Mouse (Mus musculus): ENCODE measurements at regions not wholly inside any gene's neighbourhood (a gene's known extent, or its start where the extent isn't known, plus 50 kb on each side); places are given as distances from the start of the nearest gene placed in this dataset.

DNA sequence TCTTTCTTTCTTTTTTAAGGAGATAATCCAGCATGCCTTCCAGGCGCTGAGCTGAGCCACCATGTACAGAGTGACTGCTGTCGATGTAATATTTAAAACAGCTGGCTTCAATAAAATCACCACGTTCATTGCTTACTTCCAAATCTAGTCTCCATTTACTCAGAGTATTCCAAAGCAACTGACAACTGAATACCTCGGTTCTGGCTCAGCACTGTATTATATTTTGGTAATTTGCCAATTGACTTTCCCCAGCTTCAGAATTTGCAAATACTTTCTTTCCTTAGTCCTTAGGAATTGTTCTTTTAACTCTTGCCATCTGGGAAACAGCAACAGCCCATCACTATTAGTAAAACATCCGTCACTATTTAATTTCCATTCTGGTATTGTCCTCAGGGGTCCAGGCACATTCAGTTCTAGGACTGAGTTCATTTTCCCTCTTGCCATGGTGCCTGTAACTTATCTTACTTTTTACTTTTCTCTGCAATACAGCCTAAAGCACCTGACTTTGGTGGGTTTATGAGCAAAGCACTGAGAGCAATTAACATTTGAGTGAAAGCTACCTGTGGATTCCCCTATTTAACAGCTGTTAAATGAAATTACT lies 871.8 kb downstream of the Tbl1xr1 start:
- WGBS = 67% methylated on average over 5 of the region's 5 CpGs
- no peaks in the 10 kb centered on the region for H3K4me1 ChIP-seq

DNA sequence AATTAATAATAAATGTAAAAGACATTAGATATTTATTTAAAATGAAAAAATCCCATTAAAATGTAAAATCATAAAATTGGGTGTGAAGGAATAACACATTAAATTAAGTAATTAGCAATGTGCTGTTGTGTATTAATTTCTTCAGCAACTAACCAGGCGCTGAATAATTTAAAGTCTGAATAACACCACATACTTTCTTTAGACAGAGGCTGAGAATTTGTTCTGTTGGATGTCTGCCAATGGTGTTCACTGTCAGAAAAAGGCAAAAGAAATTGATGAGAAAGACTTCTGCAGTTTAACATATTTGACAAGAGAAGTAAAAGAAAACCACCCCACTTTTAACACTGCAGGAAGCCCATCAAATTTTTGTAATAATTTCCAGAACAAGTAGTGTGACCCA lies 881.0 kb downstream of the Tbl1xr1 start:
- no peak for DNase-seq (ENCODE audit: low spot score)
- 87% methylated on average over 1 of the region's 1 CpGs for WGBS
- Histone ChIP-seq H3K36me3 (replicated peaks) (no peaks in the 10 kb centered on the region), H3K4me3 (no peak overlapping the region), H3K9me3 (no peaks in the 10 kb centered on the region), H3K27ac (replicated peaks) (no peak overlapping the region), H3K27me3 (replicated peaks; ENCODE audit: low read depth, poor library complexity, severe bottlenecking) (no peaks in the 10 kb centered on the region), H3K4me1 (no peaks in the 10 kb centered on the region)

More for the DNA sequence above, 871.8 kb downstream of the Tbl1xr1 start:
- Histone ChIP-seq H3K27ac (replicated peaks) (no peak overlapping the region), H3K9me3 (0 out of 2 replicates have a peak, but pooled peaks cover 3% of the 10 kb centered on the region), H3K36me3 (replicated peaks) (no peaks in the 10 kb centered on the region), H3K27me3 (replicated peaks; ENCODE audit: low read depth, poor library complexity, severe bottlenecking) (no peaks in the 10 kb centered on the region), H3K4me3 (no peak overlapping the region)
- DNase-seq (ENCODE audit: low spot score) = no peak

DNA sequence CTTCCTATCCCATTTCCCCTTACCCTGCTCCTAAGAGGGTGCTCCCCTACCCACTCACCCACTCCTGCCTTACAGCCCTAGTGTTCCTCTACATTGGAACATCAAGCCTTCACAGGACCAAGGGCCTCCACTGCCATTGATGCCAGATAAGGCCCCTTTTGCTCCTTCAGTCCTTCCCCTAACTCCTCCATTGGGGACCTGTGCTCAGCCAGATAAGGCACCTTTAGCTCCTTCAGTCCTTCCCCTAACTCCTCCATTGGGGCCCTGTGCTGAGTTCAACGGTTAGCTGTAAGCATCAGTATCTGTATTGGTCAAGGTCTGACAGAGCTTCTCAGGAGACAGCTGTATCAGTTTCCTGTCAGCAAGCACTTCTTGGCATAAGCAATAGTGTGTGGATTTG lies 896.2 kb downstream of the Tbl1xr1 start:
- 79% methylated on average over 1 of the region's 1 CpGs for WGBS
- H3K4me3 ChIP-seq = no peak overlapping the region
- no peaks in the 10 kb centered on the region for H3K4me1 ChIP-seq
- no peaks in the 10 kb centered on the region for H3K9me3 ChIP-seq
- H3K36me3 ChIP-seq (replicated peaks) = no peaks in the 10 kb centered on the region
- no peak for DNase-seq (ENCODE audit: low spot score)
- no peak overlapping the region for H3K27ac ChIP-seq (replicated peaks)
- H3K27me3 ChIP-seq (replicated peaks; ENCODE audit: low read depth, poor library complexity, severe bottlenecking) = no peaks in the 10 kb centered on the region

DNA sequence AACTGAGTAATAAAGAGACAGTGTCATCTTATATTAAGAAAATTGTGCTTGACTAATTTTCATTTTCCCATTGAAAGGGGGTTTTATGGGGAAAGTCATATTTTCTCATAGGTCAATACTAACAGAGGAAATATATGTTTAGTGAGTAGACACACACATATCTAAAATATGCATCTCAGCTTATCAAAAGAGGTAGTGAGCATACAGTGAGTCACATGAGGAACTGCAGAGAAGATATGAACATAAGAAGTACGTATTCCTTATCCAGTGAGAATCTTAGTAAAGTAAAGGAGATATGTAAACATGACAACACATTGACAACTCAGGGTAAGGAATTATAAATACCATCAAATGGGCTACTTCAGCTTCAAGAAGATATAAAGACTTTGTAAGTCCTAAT lies 900.3 kb downstream of the Tbl1xr1 start:
- no peak for DNase-seq (ENCODE audit: low spot score)
- Histone ChIP-seq H3K4me3 (no peak overlapping the region), H3K4me1 (no peaks in the 10 kb centered on the region), H3K36me3 (replicated peaks) (no peaks in the 10 kb centered on the region), H3K27ac (replicated peaks) (no peak overlapping the region), H3K27me3 (replicated peaks; ENCODE audit: low read depth, poor library complexity, severe bottlenecking) (no peaks in the 10 kb centered on the region), H3K9me3 (no peaks in the 10 kb centered on the region)
- 85% methylated on average over 1 of the region's 1 CpGs for WGBS

DNA sequence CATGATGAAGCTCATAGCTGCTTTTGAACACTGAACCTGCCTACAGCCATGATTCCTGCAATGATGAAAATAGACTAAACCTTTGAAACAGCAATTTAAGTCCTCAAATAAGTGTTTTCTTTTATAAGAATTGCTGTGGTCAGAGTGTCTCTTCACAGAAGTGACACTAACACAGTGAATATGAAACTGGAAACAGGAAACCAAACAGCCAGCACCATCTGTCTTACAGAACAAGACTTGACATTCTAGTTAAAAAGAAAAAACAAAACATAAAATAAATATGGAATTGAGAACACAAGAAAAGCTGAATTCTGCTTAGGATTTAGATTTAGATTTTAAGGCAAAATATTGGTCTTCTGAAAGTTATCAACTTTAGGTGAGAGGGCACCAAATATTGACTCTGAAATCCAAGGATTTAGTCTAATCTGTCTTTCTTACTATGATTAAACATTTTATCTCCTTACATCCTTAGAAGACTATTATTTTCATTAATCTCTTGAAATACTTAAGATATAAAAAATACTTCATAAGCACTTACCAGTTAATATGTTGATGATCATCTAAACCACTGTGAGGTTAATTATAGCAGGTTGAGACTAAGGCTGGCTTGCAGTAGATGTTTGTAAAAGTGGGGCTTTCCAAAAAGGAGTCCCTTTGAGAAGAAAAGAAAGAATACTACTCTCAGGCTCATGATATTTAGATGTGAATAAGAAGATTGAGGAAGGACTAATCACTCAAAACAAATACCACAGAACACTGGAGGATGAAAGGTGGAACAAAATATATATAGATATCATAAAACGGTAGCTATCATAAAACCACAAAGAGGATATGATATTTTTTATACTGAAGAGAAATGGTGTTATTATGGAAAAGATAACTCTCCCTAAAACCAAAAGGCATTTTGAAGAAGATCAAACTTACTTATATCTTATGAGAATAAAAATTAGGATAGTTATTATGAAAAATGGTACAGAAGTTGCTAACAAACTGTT lies 903.7 kb downstream of the Tbl1xr1 start:
- no peaks in the 10 kb centered on the region for H3K27me3 ChIP-seq (replicated peaks; ENCODE audit: low read depth, poor library complexity, severe bottlenecking)
- DNase-seq (ENCODE audit: low spot score) = no peak
- H3K9me3 ChIP-seq = no peaks in the 10 kb centered on the region
- H3K36me3 ChIP-seq (replicated peaks) = no peaks in the 10 kb centered on the region
- no peak overlapping the region for H3K27ac ChIP-seq (replicated peaks)
- H3K4me3 ChIP-seq = no peak overlapping the region
- 81% methylated on average over 1 of the region's 1 CpGs for WGBS
- H3K4me1 ChIP-seq = no peaks in the 10 kb centered on the region

DNA sequence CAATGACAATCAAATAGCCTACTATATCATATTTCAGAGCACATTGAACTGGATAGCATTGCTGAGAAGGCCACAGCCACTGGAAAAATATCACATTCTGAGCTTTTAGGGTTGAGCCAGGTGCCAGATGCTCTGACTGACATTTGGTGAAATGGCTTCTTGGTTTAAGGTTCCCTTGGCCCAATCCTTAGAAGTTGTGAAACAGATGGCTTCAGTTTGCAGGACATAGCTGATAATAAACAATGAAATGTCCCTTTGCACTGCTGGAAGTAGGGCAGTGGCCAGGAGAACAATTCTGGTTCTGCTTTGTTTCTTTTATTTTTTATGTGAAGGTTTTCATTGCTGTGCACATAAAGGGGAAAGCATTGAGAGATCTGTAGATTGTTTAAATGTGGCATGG lies 906.0 kb downstream of the Tbl1xr1 start:
- no peaks in the 10 kb centered on the region for H3K4me1 ChIP-seq
- H3K27me3 ChIP-seq (replicated peaks; ENCODE audit: low read depth, poor library complexity, severe bottlenecking) = no peaks in the 10 kb centered on the region
- H3K27ac ChIP-seq (replicated peaks) = no peak overlapping the region
- no peaks in the 10 kb centered on the region for H3K36me3 ChIP-seq (replicated peaks)
- no peak overlapping the region for H3K4me3 ChIP-seq
- no peak for DNase-seq (ENCODE audit: low spot score)
- no peaks in the 10 kb centered on the region for H3K9me3 ChIP-seq

DNA sequence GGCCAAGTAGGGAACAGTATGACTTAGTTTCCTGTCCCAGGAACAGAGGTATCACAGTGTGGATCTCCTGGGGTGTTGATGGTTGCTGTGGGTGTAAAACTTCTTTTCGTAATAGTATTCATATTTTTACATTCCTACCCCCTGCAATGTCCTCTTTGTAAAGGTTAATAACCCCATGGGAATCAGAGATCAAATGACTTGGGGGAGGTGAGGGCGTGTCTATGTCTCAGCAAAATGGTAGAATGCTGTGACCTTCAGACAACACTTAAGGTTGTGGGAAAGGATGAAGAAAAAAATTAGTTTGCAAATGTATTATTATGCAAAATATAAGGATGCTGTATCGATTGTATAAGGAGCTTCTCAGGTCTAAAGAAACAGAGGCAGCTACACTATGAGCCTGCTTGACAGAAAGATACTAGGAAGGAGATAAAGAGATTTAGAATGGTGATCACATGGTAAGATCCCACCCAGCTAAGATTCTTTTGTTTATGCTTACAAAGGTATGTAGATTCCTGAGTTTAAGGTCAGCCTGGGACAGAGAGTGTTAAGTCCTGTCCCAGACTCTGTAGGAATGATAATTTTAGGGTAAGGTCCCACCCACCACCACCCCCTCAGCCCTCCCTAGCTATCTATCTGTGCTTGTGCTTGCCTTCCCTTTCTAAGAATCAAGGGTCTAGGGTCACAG lies 913.8 kb downstream of the Tbl1xr1 start:
- no peak for DNase-seq (ENCODE audit: low spot score)
- H3K4me1 ChIP-seq = no peaks in the 10 kb centered on the region
- H3K27me3 ChIP-seq (replicated peaks; ENCODE audit: low read depth, poor library complexity, severe bottlenecking) = no peaks in the 10 kb centered on the region
- H3K36me3 ChIP-seq (replicated peaks) = no peaks in the 10 kb centered on the region
- no peaks in the 10 kb centered on the region for H3K9me3 ChIP-seq
- no peak overlapping the region for H3K4me3 ChIP-seq
- H3K27ac ChIP-seq (replicated peaks) = no peak overlapping the region
- WGBS = 86% methylated on average over 3 of the region's 3 CpGs

DNA sequence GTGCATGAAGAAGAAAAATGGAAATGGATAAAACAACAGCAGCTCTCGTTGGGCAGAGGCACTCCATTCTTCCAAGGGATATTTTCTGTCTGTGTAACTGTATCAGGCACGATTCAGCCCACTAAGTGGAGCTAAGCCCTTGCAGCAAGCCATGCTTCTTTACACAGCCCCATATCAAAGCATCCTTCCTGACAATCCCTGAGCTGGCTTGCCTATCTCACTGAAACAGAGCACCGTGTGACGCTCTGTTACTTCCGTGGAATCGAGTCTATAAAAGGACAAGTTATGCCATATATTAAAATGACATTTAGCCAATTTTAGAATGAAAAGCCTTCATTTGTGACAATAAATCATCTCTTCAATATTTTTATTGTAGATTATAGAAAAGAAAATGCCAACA lies 918.8 kb downstream of the Tbl1xr1 start:
- no peaks in the 10 kb centered on the region for H3K4me1 ChIP-seq
- H3K36me3 ChIP-seq (replicated peaks) = no peaks in the 10 kb centered on the region
- H3K4me3 ChIP-seq = no peak overlapping the region
- H3K27me3 ChIP-seq (replicated peaks; ENCODE audit: low read depth, poor library complexity, severe bottlenecking) = no peaks in the 10 kb centered on the region
- no peak for DNase-seq (ENCODE audit: low spot score)
- no peak overlapping the region for H3K27ac ChIP-seq (replicated peaks)
- WGBS = 87% methylated on average over 6 of the region's 6 CpGs
- no peaks in the 10 kb centered on the region for H3K9me3 ChIP-seq

DNA sequence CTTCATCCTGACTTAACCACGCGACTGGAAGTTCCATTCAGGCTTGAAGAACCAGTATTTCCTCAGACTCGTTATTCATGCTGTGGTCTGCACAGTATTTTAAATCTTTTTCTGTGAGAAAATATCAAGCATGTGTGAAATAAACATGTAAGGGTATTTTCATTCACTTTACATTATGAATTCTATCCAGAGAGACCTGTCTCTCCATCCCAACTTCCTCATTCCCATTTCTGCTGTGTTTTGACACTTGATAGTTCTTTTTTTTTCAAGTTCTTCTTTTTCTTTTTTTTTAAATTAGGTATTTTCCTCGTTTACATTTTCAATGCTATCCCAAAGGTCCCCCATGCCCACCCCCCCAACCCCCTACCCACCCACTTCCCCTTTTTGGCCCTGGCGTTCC lies 919.4 kb downstream of the Tbl1xr1 start:
- 80% methylated on average over 5 of the region's 5 CpGs for WGBS
- H3K4me1 ChIP-seq = no peaks in the 10 kb centered on the region
- H3K9me3 ChIP-seq = no peaks in the 10 kb centered on the region
- no peak overlapping the region for H3K27ac ChIP-seq (replicated peaks)
- H3K36me3 ChIP-seq (replicated peaks) = no peaks in the 10 kb centered on the region
- DNase-seq (ENCODE audit: low spot score) = no peak
- no peak overlapping the region for H3K4me3 ChIP-seq
- H3K27me3 ChIP-seq (replicated peaks; ENCODE audit: low read depth, poor library complexity, severe bottlenecking) = no peaks in the 10 kb centered on the region

DNA sequence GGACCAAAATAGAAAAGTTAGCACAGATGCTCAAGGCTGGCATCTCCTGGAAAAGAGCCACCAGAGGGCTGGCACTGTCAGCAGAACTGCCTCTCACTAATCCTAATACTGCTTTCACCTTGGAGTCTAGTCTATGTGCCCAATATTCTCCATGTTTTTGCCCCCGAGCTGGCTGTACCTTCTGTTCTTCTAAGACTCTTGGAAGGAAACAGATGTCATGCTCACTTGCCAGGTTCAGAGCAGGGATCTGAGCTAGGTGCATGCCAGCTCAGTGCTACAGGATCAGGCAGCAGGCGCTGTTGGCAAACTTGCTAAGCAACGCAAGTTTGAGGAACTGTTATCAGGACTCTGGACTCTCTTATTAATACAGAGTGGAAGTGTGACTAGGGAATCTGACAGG lies 924.6 kb downstream of the Tbl1xr1 start:
- no peaks in the 10 kb centered on the region for H3K4me1 ChIP-seq
- H3K36me3 ChIP-seq (replicated peaks) = no peaks in the 10 kb centered on the region
- no peak overlapping the region for H3K27ac ChIP-seq (replicated peaks)
- DNase-seq (ENCODE audit: low spot score) = no peak
- no peaks in the 10 kb centered on the region for H3K27me3 ChIP-seq (replicated peaks; ENCODE audit: low read depth, poor library complexity, severe bottlenecking)
- H3K9me3 ChIP-seq = no peaks in the 10 kb centered on the region
- WGBS = 85% methylated on average over 3 of the region's 3 CpGs
- no peak overlapping the region for H3K4me3 ChIP-seq

DNA sequence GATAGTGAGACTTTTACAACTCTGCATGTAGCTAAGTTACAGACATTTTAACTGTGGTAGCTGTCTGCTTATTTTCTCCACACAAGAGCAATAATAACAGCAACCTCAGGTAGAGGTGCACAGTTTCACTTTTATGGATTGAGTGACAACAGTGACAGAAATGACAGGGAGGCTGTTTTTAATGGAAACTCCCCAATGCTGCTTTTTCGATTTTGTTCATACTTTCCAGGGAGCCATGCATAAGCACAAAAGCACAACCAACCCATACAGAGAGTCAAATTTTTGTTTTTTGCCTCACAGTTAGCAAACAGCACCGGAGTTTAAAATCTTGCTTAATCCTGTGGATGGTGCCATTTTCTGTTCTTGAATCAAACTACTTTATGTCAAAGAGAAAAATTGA lies 955.6 kb downstream of the Tbl1xr1 start:
- H3K27me3 ChIP-seq (replicated peaks; ENCODE audit: low read depth, poor library complexity, severe bottlenecking) = no peaks in the 10 kb centered on the region
- H3K4me3 ChIP-seq = no peak overlapping the region
- H3K36me3 ChIP-seq (replicated peaks) = no peaks in the 10 kb centered on the region
- DNase-seq (ENCODE audit: low spot score) = no peak
- whole genome bisulfite sequencing = 86% methylated on average over 2 of the region's 2 CpGs
- H3K4me1 ChIP-seq = no peaks in the 10 kb centered on the region
- H3K9me3 ChIP-seq = no peaks in the 10 kb centered on the region
- H3K27ac ChIP-seq (replicated peaks) = no peak overlapping the region

DNA sequence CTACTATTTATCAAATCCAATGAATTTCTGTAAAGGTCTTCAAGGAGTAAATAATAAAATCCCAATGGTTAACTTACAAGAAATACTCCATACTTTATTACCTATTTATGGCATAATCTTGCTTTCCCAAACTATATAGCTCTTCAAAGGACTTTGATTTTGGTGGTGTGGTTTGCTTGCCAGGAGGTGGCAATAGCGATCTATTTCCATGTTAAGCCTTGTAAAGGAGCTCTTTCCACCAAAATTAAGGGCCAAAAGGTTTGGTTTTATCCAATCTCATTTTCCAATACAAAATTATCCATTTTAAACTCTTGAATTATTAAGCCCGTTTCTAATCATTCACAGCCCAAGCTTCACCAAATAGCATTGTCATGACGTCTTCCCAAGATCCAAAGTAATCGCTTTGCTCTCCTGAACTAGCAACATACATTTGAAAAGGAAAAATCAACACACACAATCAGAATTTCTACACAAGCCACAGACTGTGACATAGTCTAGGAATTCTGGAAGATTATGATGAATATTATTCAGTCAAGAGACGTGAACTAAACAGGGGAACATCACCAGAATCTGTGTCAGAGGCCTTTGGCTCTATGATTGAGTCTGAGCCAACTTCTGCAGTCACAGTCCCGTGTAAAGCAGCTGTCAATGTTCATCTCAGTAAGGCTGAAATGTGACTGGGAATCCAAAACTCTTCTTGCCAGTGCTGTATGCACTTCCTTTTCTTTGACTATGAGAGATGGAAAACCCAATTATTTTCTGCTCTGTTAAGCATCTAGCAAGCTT lies 986.9 kb downstream of the Tbl1xr1 start:
- WGBS = 80% methylated on average over 6 of the region's 6 CpGs
- Histone ChIP-seq H3K9me3 (no peaks in the 10 kb centered on the region), H3K4me1 (no peaks in the 10 kb centered on the region), H3K36me3 (replicated peaks) (no peaks in the 10 kb centered on the region), H3K4me3 (no peak overlapping the region), H3K27ac (replicated peaks) (no peak overlapping the region), H3K27me3 (replicated peaks; ENCODE audit: low read depth, poor library complexity, severe bottlenecking) (no peaks in the 10 kb centered on the region)
- no peak for DNase-seq (ENCODE audit: low spot score)
